Mouse (Mus musculus) hematopoietic stem cell, adult 5-6 weeks (primary cell): ENCODE measurements around the gene Olfr104-ps. TPM values are rescaled to one million over a fixed set of nuclear protein-coding genes. Genes with fewer than 3 reads are reported as not detected.

Source experiments
- ATAC-seq, 2 experiments: fragments of 125-278 bp in 1 of 2; replicated peaks in 1 of 2; 2 replicates each; pipeline ENCODE4 v1.8.0; 2016 to 2017; ENCODE audit warnings: inconsistent platforms in 2 of 2, mild to moderate bottlenecking in 2 of 2, moderate number of reproducible peaks in 2 of 2, low read depth in 1 of 2, moderate TSS enrichment in 1 of 2; ENCODE audit not compliant: low FRiP score in 2 of 2, poor library complexity in 2 of 2, severe bottlenecking in 2 of 2, insufficient read depth in 1 of 2, low TSS enrichment in 1 of 2
- total RNA-seq: library from RNA; stranded (forward); fragments of 172-1452, 232-1000 nt; gene quantifications from 2 replicates; pipeline ENCODE4 v1.2.3, GENCODE M21; 2017

Olfr104-ps gene
- not detected in 2 replicates for total RNA-seq

DNA sequence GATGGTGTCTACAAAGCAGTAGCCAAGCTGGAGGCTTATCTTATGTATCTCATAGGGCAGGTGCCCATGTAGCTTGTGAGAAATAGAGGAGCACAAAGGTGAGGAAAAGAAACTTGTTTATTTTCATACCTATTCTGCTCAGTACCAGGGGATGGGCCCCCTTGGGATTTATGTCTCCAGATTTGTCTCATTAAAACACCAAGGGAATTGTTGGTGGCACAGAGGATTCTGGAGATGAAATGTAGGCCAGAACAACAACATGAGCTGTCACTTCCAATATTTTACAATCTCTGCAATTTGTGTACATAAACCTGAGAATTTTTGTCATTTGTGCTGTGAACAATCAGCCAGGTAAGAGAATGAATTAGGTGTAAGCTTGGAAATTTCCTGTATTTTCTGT, at the start of gene Olfr104-ps:
Gene Olfr104-ps (plus strand): TSS at position 301 of the 400 bp plus-strand sequence.
- no peak for ATAC-seq

DNA sequence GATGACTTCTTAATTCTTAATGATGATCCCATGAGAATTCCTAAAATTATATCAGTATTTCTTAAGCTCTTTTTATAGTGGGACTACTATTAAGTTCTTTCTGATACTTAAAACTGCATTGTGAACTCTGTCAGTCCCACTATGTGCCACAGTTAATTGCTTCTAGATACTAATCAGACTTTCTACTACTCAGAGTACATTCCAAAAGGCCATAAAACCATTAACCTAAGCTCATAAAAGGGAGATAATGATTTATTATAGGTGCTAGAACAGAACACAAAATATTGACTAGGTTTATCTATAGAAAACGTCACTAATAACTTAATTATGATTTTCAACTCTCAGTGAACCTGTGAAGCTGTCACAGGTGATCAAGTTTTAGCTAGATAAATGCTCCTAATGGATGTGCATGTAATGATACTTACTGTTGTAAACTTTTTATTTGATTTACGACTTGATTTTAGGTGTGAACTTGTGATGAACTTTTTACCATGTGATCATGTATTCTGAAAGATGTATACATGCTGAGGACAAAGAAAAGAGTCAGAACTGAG, 49.2 kb upstream of the Olfr104-ps start:
- ATAC-seq: no peak

DNA sequence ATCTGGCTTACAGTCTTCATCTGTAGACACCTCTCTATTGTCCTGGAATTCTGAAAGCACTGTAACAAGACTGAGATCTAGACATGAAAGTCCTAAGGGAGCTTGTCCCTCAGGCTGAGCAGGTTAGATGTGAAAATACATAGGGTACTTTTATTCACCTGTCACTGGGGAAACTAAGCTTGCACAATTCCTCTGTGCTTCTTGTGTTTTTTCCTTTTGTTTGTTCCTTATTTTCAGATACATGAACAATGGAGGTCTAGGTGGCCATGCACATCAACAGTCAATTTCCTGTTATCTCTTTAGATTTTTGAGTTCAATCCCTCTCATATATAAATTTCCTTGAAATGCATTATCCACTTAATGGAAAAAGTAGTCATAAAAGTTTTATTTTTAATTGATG, 42.4 kb upstream of the Olfr104-ps start, which contains the start of gene Olfr102:
Gene Olfr102 (minus strand): TSS at position 101 of the 400 bp plus-strand sequence.
- no peak for ATAC-seq

DNA sequence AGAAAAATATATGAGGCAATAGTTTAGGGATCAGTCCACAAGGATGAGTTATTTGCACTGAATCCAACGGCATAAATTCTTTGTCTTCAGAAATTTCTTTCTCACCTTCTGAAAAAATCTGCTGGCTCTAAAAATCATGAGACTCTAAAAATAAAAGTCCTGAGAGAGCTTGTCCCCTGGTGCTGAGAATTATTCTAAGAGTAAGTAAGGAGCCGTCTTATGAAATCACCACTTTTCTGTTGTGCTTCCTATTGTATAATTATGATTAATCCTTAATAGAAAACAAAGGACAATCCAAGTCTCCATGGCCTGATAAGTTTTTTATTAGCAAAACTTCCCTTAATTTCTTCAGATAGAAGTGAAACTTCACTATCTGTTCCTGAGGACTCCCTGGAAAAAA, 19.8 kb upstream of the Olfr104-ps start, which contains the start of gene Olfr103:
Gene Olfr103 (minus strand): TSS at position 101 of the 400 bp plus-strand sequence.
- no peak for ATAC-seq

DNA sequence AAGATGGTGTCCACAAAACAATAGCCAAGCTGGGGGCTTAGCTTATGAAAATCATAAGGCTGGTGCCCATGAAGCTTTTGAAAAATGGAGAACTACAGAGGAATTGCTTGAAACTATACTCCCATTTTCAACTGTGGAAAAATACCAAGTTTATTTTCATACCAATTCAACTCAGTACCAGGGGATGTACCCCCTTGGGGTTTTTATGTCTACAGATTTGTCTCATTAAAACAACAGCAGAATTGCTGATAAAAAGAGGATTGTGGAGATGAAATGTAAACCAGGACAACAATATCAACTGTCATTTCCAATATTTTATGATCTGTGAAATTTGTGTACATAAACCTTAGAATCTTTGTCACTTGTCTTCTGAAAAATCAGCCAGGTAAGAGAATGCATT, 19.4 kb downstream of the Olfr104-ps start, which contains the start of gene Olfr105-ps:
Gene Olfr105-ps (plus strand): TSS at position 301 of the 400 bp plus-strand sequence.
- no peak for ATAC-seq

DNA sequence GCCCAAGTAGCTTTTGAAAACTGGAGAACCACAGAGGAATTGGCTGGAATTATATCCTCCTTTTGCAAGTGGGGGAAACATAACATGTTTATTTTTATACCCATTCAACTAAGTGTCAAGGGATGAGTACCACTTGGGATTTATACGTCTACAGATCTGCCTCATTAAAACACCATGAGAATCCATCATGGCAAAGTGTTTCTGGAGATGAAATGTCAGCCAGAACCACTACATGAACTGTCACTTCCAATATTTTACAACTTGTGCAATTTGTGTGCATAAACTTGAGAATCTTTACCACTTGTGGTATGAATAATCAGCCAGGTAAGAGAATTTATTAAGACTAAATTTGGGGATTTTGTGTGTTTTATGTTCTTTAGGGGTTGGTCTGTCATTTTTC, 30.7 kb downstream of the Olfr104-ps start, which contains the start of gene Olfr106-ps:
Gene Olfr106-ps (plus strand): TSS at position 301 of the 400 bp plus-strand sequence.
- ATAC-seq: no peak

DNA sequence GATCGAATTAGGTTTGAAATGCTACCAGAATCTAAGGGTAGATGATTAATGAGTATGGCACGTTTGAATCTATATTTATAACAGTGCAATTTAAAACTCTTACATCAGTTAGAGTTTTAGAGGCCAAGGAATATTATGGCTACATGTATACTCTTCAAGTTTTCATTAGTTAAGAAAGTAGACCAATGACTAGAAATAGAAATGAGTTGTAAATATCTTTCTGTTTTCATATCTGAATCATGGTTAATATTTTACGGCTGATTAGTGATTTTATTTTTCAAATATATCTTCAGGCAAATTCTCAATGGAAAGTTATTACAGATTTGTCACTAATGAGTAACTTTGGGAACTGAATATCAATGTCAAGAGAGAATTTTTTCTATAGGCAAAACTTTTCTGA, 39.5 kb downstream of the Olfr104-ps start, which contains the start of gene Olfr107:
Gene Olfr107 (plus strand): TSS at position 301 of the 400 bp plus-strand sequence.
- ATAC-seq: no peak

DNA sequence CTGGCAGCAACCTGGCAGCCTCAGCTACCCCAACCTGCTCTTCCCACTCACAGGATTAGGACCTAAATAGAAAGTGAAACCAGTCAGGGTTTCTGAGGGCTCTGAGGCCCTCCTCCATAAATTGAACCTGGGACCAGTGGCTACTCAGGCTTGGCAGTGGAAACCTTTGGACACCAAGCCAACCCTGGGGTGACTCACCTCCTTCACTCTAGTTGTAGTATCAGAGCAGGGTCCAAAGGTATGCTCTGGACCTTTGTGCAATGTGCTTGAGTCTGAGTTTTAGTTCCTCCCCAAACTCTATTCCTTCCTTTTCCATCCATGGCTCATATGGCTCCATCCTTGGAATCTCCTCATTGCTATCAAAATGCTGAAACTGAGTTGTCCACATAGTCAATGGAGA, 54.0 kb downstream of the Olfr104-ps start:
- no peak for ATAC-seq

Other genes starting within 250 kb of the Olfr104-ps start
- gene Olfr92, start 239.5 kb upstream of the Olfr104-ps start, total RNA-seq: not detected in 2 replicates
- gene Olfr93, start 198.1 kb upstream of the Olfr104-ps start, total RNA-seq: not detected in 2 replicates
- gene Ubd, start 165.7 kb upstream of the Olfr104-ps start, total RNA-seq: not detected in 2 replicates
- not detected in 2 replicates for gene Olfr94, start 158.6 kb upstream of the Olfr104-ps start, total RNA-seq
- not detected in 2 replicates for gene Olfr95, start 146.5 kb upstream of the Olfr104-ps start, total RNA-seq
- gene Olfr96, start 139.4 kb upstream of the Olfr104-ps start, total RNA-seq: not detected in 2 replicates
- gene Olfr97, start 122.3 kb upstream of the Olfr104-ps start, total RNA-seq: not detected in 2 replicates
- not detected in 2 replicates for gene Olfr98, start 95.8 kb upstream of the Olfr104-ps start, total RNA-seq
- gene H2-M3, start 89.4 kb upstream of the Olfr104-ps start, total RNA-seq: 34.3 and 53.5 TPM in 2 replicates
- not detected in 2 replicates for gene Olfr99, start 76.1 kb upstream of the Olfr104-ps start, total RNA-seq
- gene Olfr101, start 55.3 kb upstream of the Olfr104-ps start, total RNA-seq: not detected in 2 replicates
- not detected in 2 replicates for gene Olfr102, start 42.5 kb upstream of the Olfr104-ps start, total RNA-seq
- not detected in 2 replicates for gene Olfr103, start 19.9 kb upstream of the Olfr104-ps start, total RNA-seq
- not detected in 2 replicates for gene Olfr105-ps, start 19.5 kb downstream of the Olfr104-ps start, total RNA-seq
- gene Olfr106-ps, start 30.8 kb downstream of the Olfr104-ps start, total RNA-seq: not detected in 2 replicates
- not detected in 2 replicates for gene Olfr107, start 39.6 kb downstream of the Olfr104-ps start, total RNA-seq
- not detected in 2 replicates for gene Olfr108, start 85.9 kb downstream of the Olfr104-ps start, total RNA-seq
- gene Olfr109, start 99.3 kb downstream of the Olfr104-ps start, total RNA-seq: not detected in 2 replicates
- gene H2-M2, start 124.0 kb downstream of the Olfr104-ps start, total RNA-seq: not detected in 2 replicates
- not detected in 2 replicates for gene Olfr110, start 132.9 kb downstream of the Olfr104-ps start, total RNA-seq
- not detected in 2 replicates for gene Olfr111, start 148.4 kb downstream of the Olfr104-ps start, total RNA-seq
- gene Olfr112, start 209.9 kb downstream of the Olfr104-ps start, total RNA-seq: not detected in 2 replicates
- gene Olfr113, start 218.1 kb downstream of the Olfr104-ps start, total RNA-seq: not detected in 2 replicates
- gene Olfr114, start 233.2 kb downstream of the Olfr104-ps start, total RNA-seq: not detected in 2 replicates